Mouse (Mus musculus): Measurements from ENCODE around the gene BC049762.

BC049762 gene

GRCm38 (mm10) chr11:51219396-51219980 lies 43.4 kb downstream of the BC049762 start:
- no peak for DNase-seq (ENCODE audit: extremely low spot score)

GRCm38 (mm10) chr11:51214021-51214420 lies 48.8 kb downstream of the BC049762 start:
- DNase-seq (ENCODE audit: extremely low spot score) = no peak

- DNase-seq (ENCODE audit: extremely low spot score) = no peak
These were observed 51.4 kb downstream of the BC049762 start for GRCm38 (mm10) chr11:51211426-51211825.

- no peak for DNase-seq (ENCODE audit: extremely low spot score)
These were observed 55.1 kb downstream of the BC049762 start for GRCm38 (mm10) chr11:51207758-51208157.

Data from embryo, embryonic 9.5 days (tissue).